Mouse (Mus musculus) MN1 (cell line): ENCODE measurements at regions not wholly inside any gene's neighbourhood (a gene's known extent, or its start where the extent isn't known, plus 50 kb on each side); places are given as distances from the start of the nearest gene placed in this dataset.

Experiments used
- DNase-seq: peaks from one replicate; pipeline ENCODE4 v3.0.0-alpha.2; 2016; ENCODE audit warnings: low spot score

DNA sequence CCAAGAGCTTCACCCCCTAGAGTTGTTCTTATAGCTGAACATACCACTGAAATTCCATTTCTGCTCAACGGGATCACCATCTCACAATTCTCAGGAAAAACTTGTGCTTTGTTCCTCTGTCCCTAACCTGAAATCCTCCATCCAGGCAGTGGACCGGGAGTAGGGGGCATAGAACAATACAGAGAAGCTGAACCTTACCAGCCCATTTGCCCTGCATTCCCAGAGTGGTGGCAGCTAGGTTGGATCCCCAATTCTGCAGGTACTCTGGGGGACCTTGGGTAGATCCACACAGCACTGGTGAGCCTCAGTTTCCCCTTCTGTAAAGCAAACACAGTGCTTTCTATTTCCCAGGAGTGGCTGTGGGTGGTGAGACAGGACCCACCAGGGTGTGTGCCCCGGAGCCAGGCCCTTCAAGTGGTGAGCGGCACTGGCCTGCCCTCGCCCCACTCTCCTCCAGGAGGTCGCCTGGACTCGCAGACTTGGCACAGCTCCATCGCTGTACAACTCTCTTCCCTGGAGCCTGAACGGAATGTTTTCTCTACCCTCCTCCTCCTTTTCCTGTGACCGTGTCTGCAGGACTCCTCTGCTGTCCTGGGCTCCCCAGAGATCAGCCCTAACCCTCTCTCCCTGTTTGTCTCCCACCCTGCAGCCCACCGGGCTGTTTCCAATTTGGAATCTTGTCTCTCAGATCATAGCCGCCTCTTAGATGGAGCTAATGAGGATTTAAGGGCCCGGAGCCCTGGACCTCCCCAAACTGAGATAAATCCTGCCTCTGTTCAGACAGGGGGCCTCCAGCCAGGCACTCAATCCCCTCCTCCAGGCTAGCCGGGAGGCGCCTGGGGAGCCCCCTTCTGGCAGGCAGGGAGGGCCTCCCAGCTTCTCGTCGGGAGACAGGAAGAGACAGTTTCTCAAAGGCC is 52.3 kb upstream of the Cux1 start:
- peak; percentile 31 for DNase-seq

DNA sequence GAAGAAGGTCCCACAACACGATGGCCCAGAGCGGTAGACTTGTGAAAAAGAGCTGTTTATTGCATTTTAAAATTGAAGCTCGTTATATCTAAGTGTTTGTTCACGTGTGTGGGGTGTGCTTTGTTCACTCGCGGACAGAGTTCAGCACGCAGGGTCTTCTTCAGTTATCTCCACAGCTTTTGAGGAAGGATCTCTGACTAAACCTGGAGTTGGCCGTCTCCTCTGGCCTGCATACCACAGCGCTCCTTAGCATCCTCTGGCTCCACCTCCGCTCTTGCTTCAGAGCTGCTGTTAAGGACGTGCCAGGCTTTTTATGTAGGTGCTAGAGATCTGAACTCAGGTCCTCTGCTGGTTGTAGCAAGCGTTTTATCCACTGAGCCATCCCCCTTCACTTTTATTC is 52.9 kb upstream of the Cux1 start:
- no peak for DNase-seq

DNA sequence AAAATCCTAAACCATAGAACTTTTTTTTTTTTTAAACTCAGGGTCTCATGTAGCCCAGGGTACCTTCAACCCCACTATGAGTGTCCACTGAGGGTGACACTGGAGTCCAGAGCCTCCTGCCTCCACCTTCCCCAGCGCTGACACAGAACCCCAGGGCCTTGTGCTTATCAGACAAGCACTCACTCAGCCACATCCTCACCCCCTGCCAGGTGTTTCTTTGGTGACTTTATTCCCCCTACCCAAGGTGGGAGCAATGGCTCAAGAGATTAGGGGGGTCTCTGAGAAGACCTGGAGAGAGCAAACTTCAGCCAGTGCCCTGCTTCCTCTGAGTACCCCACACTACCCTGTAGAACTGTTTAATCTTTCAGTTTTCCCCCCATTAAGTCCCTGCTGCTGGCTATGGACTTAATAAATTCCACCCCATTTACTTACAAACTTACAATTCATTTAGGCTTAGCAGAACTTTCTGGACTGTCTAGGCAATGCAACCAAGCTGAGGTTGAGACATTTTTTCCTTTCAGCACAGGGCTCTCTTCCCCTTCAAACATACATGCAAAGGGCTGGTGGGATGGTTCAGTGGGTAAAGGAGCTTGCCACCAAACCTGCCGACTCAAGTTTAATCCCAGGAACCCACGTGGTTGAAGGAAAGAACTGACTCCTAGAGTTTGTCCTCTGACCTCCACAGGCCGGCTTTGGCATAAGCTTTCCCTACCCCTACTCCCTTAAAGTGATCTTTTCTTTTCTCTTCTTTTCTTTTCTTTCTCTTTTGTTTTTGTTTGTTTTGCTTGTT is 54.2 kb upstream of the Cux1 start:
- DNase-seq: no peak

DNA sequence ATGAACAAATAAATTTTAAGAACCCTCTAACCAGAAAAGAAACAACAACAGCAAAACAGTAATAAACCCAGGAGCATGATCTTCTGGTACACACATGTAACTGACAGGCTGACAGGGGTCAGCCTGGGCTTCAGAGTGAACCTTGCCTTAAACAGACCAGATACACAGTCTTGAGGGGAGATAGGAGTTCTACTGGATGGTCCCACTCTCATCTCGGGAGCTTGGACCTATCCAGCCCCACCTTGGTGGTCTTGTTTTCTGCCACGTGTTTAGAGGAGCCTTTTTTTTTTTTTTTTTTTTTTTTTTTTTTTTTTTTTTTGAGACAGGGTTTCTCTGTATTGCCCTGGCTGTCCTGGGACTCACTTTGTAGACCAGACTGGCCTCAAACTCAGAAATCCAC is 54.9 kb upstream of the Cux1 start:
- DNase-seq: no peak

DNA sequence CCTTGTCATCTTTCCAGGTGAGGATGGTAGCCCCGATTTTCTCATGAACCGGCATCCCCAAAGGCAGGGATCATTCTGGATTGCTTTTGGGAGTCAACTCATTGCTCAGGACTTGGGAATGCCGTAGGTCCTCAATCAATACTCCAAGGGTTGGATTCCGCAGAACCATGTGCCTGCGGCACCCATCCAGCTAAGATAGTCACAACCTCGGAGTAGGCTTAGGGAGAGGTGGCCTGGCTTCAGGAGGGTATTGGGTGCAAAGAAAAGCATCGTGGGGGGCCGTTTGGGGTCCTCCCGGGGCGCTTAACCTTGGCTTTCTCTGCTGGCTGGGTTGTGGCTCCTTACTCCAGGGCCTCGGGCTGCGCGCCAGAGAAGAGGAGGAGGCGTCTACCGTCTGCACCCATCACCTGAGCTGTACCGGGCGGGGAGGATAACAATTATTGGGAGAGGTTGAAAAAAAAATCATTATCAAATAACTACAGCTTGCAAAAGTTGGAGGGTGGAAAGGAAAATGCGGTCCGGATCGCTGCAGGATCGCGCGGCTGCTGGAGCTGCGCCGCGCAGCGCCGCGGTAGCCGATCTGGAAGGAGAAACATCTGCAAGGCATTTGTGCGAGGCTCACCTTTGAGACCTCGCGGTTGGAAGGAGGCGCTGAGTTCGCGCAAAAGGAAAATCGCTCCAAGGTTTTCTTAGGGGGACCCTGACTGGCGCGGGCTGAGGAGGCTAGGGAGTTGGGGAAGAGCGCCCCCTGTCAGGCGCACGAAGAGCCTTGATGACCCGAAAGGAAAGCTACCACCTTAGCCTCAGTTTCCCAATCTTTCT is 55.6 kb upstream of the Cux1 start:
- peak; percentile 60 for DNase-seq

DNA sequence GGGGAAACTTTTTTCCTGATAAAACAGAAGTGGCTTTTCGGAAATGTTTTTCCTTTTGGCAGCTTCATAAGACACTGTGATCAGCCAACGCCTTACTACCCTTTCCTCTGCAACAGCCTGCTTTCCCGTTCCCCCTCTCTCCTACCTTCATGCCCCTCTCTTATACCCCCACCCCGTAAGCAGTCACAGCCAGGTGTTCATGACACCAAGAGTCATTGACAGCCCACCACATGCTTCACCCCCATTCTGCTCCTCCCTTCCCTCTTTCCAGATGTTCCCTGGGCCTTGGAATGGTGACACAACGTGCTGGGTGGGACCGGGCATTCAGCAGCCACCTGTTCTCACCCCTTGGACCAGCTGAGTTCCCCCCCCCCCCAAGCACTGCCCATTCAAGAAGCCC is 56.5 kb upstream of the Cux1 start:
- DNase-seq: no peak

DNA sequence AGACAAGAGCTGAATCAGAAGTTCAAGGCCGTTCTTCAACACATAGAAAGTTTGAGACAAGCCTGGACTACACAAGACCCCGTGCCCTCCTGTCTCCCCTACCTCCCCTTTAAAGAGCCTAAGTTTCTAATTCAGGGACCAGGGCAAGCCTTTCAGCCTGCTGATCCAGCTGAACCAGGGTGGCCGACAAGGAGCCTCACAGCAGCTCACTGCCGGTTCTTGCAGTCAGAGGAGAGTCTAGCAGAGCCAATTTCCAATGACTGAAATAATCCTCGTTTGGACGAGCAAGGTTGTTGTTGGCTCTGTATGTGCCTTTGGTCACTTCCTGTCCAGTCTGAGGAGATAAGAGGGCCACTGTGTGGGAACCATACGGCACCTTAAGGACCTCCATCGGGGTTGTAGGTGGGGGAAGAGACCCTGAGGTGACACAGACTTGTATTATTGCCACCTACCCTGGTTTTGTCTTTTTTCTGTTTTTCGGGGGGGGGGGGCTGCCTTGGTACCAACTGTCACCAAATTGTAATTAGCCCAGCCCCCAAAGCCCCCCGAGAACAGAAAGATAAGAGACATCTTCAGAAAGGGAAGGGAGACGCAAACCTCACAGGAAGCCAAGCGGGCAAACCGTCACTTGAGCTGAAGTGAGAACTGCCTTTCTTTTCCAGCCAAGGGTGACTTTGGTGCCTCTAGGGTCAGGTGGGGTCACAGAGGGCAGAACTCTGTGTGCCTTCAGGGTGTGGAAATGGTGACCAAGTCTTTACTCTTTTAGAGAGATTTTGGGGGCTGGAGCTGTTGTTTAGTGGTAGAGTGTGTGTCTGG is 58.1 kb upstream of the Cux1 start:
- DNase-seq: no peak

DNA sequence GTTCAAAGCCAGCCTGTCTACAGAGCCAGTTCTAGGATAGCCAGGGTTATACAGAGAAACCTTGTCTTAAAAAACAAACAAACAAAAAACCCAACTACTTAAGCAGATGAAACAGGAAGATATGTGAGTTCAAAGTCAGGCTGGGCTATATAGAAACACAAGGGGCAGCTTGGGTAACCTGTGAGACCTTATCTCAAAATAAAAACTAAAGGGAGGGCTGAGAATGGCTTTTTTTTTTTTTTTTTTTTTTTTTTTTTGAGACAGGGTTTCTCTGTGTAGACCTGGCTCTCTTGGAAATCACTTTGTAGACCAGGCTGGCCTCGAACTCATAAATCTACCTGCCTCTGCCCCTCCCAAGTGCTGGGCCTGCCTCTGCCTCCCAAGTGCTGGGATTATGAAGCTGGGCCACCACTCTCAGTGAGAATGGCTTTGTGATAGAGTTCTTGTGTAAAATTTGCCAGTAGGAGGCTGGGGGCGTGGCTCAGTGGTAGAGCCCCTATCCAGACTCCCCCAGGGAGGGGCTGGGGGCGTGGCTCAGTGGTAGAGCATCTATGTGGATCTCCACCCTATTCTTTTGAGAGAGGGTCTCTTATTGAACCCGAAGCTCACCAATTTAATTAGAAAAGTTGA is 59.0 kb upstream of the Cux1 start:
- DNase-seq: no peak

DNA sequence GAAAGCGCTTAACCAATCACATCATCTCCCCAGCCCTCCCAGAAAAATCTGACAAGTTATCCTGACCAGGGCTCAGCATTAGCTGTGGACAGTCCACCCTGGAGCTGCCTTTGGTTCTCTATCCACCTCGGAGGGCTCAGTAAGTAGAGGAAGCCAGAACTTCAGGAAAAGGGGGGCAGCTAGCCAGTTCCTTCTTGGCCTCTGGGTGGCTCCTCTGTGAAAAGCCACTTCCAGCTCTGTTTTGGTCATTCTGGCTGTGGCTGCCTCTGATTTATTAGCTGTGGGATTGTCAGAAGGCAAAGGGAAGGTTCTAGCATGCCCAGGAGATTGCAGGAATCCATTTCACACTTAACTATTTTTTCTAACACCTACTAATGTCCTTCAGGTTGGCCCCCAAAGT is 59.6 kb upstream of the Cux1 start:
- DNase-seq: no peak

DNA sequence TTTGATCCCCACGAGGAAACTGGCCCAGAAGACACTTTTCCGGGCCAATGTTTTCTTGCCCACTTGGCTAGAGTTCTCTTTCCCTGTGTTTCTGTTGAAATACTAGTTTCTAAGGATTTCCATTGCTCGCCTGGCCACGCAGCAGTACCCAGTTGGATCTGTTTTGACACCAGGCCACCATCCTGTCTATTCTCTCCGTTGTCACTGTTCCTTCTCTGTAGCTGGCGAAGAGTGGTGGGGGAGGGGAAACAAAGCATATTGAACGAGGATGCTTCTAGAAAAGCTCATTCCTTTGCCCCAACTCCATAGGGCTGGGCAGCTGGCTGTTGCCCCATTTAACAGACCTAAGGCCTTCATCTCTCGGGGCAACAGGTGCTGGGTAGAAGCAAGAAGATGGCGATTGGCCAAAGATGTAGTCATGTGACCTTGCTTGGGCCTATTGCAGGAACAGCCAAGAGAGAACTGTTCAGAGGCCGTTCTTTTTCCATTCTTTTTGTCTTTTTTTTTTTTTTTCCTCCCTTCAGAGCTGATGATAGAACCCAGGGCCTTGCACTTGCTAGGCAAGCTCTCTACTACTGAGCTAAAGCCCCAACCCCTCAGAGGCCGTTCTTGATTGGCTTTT is 60.5 kb upstream of the Cux1 start:
- no peak for DNase-seq

DNA sequence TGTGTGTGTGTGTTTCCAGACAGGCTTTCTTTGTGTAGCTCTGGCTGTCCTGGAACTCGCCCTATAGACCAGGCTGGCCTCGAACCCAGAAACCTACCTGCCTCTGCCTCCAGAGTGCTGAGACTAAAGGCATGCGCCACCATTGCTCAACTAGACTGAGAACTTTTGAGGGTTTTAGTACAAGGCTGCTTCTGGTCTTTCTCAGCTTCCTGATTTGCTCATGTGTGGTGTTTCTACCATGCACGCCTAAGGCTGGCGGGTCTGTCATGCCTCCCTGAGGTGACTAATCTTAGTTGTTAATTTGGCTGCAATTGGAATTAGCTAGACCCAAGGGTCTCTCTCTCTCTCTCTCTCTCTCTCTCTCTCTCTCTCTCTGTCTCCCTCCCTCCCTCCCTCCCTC is 61.2 kb upstream of the Cux1 start:
- DNase-seq: no peak

DNA sequence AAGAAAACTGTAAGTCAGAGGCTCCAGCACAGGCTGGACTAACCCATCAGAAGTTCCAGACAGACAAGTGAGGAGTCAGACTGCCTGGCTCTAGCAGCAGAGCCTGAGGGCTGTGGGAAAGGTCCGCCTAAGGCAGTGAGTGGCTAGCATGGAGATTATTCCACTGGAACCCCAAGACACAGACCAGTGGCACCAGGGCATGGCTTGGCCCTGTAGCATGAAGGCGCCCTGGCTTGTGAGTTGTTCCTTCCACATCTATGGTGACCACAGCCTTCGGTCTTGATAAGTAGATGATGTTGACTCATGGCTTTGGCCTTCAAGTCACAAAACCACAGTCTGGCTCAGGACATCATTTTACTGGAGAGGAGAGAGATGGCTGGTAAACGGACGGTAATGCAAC is 60.7 kb upstream of the Myl10 start:
- DNase-seq: no peak

DNA sequence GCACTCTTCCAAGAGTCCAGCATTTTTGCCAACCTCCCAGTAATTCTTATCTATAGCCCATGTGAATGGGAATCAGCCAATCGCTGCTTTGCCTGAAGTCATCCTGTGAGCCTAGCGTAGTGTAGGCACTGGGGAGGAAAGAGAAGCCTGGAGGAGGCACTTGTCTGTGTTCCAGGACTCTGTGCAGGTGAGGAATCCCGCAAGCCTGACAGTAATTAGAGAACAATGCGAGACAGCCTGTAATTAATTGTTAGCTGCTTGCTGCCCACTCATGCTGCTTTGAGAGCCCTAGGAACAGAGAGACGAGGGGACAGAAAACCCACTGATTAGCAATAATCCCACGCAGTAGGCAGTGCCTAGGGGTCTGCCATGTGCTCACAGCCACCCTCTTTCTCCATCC is 59.0 kb upstream of the Myl10 start:
- DNase-seq: no peak

DNA sequence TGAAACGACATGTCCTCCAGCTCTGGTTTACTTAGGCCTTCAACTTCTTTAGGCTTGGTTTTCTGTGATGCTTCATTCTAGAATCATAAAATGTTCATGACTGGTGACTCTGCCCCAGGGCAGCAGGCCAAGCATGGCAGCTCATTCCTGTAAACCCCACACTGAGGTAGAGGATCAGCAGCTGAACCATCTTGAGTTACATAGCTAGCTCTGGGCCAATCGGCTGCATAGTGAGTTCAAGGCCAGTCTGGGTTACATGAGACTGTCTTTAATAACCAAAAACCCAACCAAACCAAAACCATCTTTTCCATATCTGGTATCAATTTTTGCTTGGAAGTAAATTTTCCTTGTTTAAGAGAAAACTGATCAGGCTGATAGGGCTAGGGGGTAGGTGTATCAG is 57.8 kb upstream of the Myl10 start:
- DNase-seq: no peak

DNA sequence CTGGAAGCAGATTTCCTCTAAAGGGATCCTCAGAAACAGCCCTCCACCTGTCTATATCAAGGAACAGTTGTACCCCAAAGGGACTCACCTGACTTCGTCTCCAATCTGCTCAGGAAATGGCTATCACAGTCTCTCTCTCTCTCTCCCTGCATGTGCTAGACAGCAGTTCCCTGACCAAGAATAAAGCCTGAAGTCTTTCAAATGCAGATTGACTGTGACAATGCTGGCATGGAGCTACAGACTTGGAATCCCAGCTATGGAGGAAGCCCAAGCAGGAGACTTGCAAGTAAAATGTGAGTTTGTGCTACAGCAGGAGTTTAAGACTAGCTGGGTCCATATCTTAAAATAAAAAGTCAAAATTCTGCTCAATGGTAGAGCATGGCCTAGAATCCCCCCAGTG is 56.5 kb upstream of the Myl10 start:
- DNase-seq: no peak

DNA sequence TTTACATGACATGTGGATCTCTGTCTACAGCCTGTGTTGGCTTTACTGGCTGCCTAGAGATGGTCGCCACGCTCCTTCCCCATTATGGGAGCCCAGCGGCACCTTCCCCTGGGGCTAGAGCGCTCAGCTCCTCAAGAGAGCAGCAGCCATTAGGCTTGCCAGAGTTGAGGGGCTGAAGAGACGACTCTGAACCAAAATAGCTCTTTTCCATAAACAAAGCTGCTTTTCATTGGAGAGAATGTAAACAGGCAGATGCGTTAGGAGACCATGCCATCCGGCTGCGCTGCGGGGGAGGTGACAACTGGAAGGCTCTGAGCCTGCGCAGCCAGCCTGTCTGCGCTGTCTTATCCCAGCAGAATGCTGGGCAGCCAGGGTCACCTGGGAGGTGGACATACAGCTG is 55.1 kb upstream of the Myl10 start:
- DNase-seq: no peak

DNA sequence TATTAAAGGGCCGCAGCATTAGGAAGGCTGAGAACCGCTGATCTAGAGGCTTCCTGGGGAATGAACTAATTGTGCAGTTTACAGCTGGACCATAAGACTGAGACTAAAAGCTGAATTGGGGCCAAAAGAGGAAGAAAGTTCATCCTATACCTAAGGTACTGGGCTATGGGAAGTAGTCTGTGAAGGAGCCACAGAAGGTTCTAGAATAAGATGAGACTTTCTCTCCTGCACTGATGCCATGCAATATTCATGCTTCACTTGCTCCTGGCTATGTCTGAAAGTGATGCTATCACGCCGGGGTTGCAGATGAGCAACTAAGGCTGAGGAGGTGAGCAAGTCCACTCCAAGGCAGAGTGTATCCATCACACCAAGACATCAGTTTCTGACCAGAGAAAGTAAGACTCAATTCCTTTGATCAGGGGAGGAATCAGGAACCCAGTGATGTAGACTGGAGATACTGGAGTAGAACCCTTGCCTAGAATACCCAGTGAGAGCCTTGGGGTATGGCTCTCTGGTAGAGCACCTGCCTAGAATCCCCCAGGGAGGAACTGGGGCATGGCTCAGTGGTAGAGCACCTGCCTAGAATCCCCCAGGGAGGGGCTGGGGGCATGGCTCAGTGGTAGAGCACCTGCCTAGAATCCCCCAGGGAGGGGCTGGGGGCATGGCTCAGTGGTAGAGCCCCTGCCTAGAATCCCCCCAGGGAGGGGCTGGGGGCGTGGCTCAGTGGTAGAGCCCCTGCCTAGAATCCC is 51.9 kb upstream of the Myl10 start:
- no peak for DNase-seq

DNA sequence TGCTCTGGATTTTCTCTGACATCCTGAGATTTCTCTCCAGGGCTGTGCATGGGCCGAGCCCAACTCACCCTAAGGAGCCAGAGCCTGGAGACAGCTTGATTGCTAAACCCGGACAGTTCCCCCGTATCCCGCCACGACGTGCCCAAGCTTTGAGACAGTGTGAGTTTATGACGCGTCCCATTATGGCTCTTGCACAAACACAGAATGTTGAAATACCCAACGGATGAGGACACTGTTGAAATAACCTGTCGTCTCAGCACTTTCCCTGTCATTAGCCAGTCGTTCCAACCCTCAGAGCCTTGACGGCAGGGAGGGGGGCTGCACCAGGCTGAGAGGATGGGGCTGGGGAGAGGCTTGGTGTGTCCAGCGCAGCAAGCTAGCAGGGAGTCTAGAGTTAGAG is 50.7 kb upstream of the Myl10 start:
- DNase-seq: no peak
